Mouse (Mus musculus): ENCODE data around the gene Gja5. TPM values are rescaled to one million over a fixed set of nuclear protein-coding genes. Genes with fewer than 3 reads are reported as not detected.

Gene Gja5
- polyA plus RNA-seq, 1 experiment from 2014 or later = 48.3 TPM

- DNase-seq (ENCODE audit: low spot score) = no peak
- peaks cover 21% of the 10 kb centered on the region for H3K36me3 ChIP-seq (ENCODE audit: insufficient read depth, low read length)
- no peak for ATAC-seq
Measured at GRCm38 (mm10) chr3:96871070-96871469, 33.4 kb upstream of the Gja5 start.

GRCm38 (mm10) chr3:96872501-96872900 lies 32.0 kb upstream of the Gja5 start:
- H3K4me2 ChIP-seq (replicated peaks; ENCODE audit: low read depth, low read length) = no peak overlapping the region
- H3K9me3 ChIP-seq (ENCODE audit: low read length) = no peaks in the 10 kb centered on the region
- no peaks in the 10 kb centered on the region for H3K4me1 ChIP-seq (ENCODE audit: insufficient read depth, low read depth, low read length)
- no peak for ATAC-seq
- no peak overlapping the region for H3K4me3 ChIP-seq (ENCODE audit: low read depth, low read length)
- no peak overlapping the region for H3K27ac ChIP-seq (ENCODE audit: low read length)
- 93% methylated on average over 8 of the region's 8 CpGs for WGBS
- H3K9ac ChIP-seq (replicated peaks; ENCODE audit: low read depth) = no peak overlapping the region
- H3K36me3 ChIP-seq (ENCODE audit: insufficient read depth, low read length) = peaks cover 21% of the 10 kb centered on the region
- no peak for TF ChIP-seq CTCF (IDR thresholded peaks at IDR 0.05)
- TF ChIP-seq EP300 (IDR thresholded peaks at IDR 0.05) = no peak
- DNase-seq (ENCODE audit: low spot score) = no peak
- H3K27me3 ChIP-seq (replicated peaks; ENCODE audit: insufficient read depth, low read length) = no peaks in the 10 kb centered on the region

More at GRCm38 (mm10) chr3:96871070-96871469, 33.4 kb upstream of the Gja5 start:
- H3K27me3 ChIP-seq (replicated peaks; ENCODE audit: insufficient read depth, low read length) = no peaks in the 10 kb centered on the region
- H3K9me3 ChIP-seq (ENCODE audit: low read length) = no peaks in the 10 kb centered on the region
- H3K4me1 ChIP-seq (ENCODE audit: insufficient read depth, low read depth, low read length) = no peaks in the 10 kb centered on the region
- no peak overlapping the region for H3K4me3 ChIP-seq (ENCODE audit: low read depth, low read length)
- H3K9ac ChIP-seq (replicated peaks; ENCODE audit: low read depth) = no peak overlapping the region
- H3K4me2 ChIP-seq (replicated peaks; ENCODE audit: low read depth, low read length) = no peak overlapping the region
- WGBS = 87% methylated on average over 8 of the region's 8 CpGs
- H3K27ac ChIP-seq (ENCODE audit: low read length) = no peak overlapping the region
- TF ChIP-seq EP300 (IDR thresholded peaks at IDR 0.05) (no peak), CTCF (IDR thresholded peaks at IDR 0.05) (no peak)

DNA sequence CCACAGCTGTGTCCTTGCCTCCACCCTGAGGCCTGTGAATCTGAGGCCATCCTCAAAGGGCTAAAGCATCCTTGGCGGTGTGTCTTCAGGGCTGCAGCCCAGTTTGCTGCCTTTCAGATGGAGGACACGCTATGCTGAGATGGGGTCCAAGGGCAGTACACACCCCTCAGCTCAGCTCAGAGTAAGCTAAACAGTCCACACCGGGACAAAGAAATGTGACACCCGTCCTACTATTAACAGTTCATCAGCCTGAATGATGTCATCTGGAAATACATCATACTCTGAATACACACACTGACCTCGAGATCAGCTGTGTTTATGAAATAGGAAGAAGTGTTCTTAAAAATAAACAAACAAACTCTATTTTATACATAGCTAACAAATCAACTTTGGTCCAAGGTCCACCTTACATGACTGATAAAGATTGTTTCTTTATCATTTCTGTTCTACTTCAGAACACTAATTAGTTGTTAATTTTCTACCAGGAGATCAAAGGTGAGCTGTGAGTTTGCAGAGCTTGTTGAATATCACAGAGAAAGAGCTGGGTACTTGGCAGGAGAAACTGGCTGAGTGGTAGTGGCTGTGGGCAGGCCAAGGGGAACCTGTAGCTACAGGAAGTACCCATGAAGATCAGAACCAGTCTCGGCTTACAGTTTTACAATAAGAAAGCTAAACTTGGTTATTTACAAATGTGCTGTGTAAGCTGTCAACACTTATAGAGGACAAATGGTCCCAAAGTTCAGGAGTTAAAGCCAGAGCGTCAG lies 29.5 kb upstream of the Gja5 start:
- Histone ChIP-seq H3K9me3 (ENCODE audit: low read length) (no peaks in the 10 kb centered on the region), H3K4me1 (ENCODE audit: insufficient read depth, low read depth, low read length) (no peaks in the 10 kb centered on the region), H3K4me3 (ENCODE audit: low read depth, low read length) (no peak overlapping the region), H3K27me3 (replicated peaks; ENCODE audit: insufficient read depth, low read length) (no peaks in the 10 kb centered on the region), H3K27ac (ENCODE audit: low read length) (no peak overlapping the region), H3K36me3 (ENCODE audit: insufficient read depth, low read length) (peaks cover 25% of the 10 kb centered on the region), H3K4me2 (replicated peaks; ENCODE audit: low read depth, low read length) (no peak overlapping the region), H3K9ac (replicated peaks; ENCODE audit: low read depth) (no peak overlapping the region)
- no peak for ATAC-seq
- WGBS = 45% methylated on average over 7 of the region's 7 CpGs
- TF ChIP-seq EP300 (IDR thresholded peaks at IDR 0.05) (no peak), CTCF (IDR thresholded peaks at IDR 0.05) (no peak)
- peak; percentile 5 for DNase-seq (ENCODE audit: low spot score)

GRCm38 (mm10) chr3:96879536-96879935 lies 25.0 kb upstream of the Gja5 start:
- Histone ChIP-seq H3K4me2 (replicated peaks; ENCODE audit: low read depth, low read length) (no peak overlapping the region), H3K9ac (replicated peaks; ENCODE audit: low read depth) (no peak overlapping the region), H3K27ac (ENCODE audit: low read length) (no peak overlapping the region), H3K27me3 (replicated peaks; ENCODE audit: insufficient read depth, low read length) (no peaks in the 10 kb centered on the region), H3K36me3 (ENCODE audit: insufficient read depth, low read length) (peaks cover 24% of the 10 kb centered on the region; the same call in 1 of the 2 replicates), H3K4me1 (ENCODE audit: insufficient read depth, low read depth, low read length) (no peaks in the 10 kb centered on the region), H3K9me3 (ENCODE audit: low read length) (no peaks in the 10 kb centered on the region), H3K4me3 (ENCODE audit: low read depth, low read length) (no peak overlapping the region)
- no peak for DNase-seq (ENCODE audit: low spot score)
- 88% methylated on average over 9 of the region's 9 CpGs for WGBS
- TF ChIP-seq EP300 (IDR thresholded peaks at IDR 0.05) = no peak
- no peak for TF ChIP-seq CTCF (IDR thresholded peaks at IDR 0.05)
- ATAC-seq = no peak

- DNase-seq (ENCODE audit: low spot score) (no peak), ATAC-seq (no peak)
Measured at GRCm38 (mm10) chr3:96880385-96880784, 24.1 kb upstream of the Gja5 start.

DNA sequence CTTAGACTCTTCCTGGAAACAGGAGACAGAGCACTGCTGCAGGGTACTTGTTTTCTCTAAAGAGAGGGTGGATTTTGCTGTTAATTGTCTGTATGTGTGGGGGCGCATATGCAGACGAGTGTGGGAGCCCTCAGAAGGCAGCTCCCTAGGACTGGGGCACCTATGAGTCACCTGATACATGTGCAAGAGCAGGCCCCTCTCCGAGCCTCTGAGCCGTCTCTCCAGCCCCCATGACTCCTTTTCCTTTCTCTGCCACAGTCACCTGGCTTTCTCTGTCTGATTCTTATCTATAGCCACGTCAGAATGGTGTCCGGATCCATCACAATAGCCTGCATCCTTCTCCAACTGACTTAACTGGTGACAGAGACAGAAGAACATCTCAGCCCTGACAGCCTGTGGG lies 22.9 kb upstream of the Gja5 start:
- no peak overlapping the region for H3K27ac ChIP-seq (ENCODE audit: low read length)
- no peak overlapping the region for H3K4me2 ChIP-seq (replicated peaks; ENCODE audit: low read depth, low read length)

More at GRCm38 (mm10) chr3:96880385-96880784, 24.1 kb upstream of the Gja5 start:
- H3K9ac ChIP-seq (replicated peaks; ENCODE audit: low read depth) = no peak overlapping the region
- 80% methylated on average over 4 of the region's 4 CpGs for WGBS
- H3K4me2 ChIP-seq (replicated peaks; ENCODE audit: low read depth, low read length) = no peak overlapping the region
- H3K4me1 ChIP-seq (ENCODE audit: insufficient read depth, low read depth, low read length) = no peaks in the 10 kb centered on the region
- no peak overlapping the region for H3K4me3 ChIP-seq (ENCODE audit: low read depth, low read length)
- no peak overlapping the region for H3K27ac ChIP-seq (ENCODE audit: low read length)
- no peak for TF ChIP-seq EP300 (IDR thresholded peaks at IDR 0.05)
- TF ChIP-seq CTCF (IDR thresholded peaks at IDR 0.05) = no peak
- H3K9me3 ChIP-seq (ENCODE audit: low read length) = no peaks in the 10 kb centered on the region
- H3K36me3 ChIP-seq (ENCODE audit: insufficient read depth, low read length) = peaks cover 21% of the 10 kb centered on the region; the same call in 1 of the 2 replicates
- H3K27me3 ChIP-seq (replicated peaks; ENCODE audit: insufficient read depth, low read length) = no peaks in the 10 kb centered on the region

More for the DNA sequence above, 22.9 kb upstream of the Gja5 start:
- no peaks in the 10 kb centered on the region for H3K27me3 ChIP-seq (replicated peaks; ENCODE audit: insufficient read depth, low read length)
- 75% methylated on average over 6 of the region's 6 CpGs for WGBS
- no peak overlapping the region for H3K4me3 ChIP-seq (ENCODE audit: low read depth, low read length)
- H3K9me3 ChIP-seq (ENCODE audit: low read length) = no peaks in the 10 kb centered on the region
- H3K36me3 ChIP-seq (ENCODE audit: insufficient read depth, low read length) = peaks cover 21% of the 10 kb centered on the region; the same call in 1 of the 2 replicates
- ATAC-seq (no peak), DNase-seq (ENCODE audit: low spot score) (no peak)
- H3K4me1 ChIP-seq (ENCODE audit: insufficient read depth, low read depth, low read length) = no peaks in the 10 kb centered on the region
- H3K9ac ChIP-seq (replicated peaks; ENCODE audit: low read depth) = no peak overlapping the region
- no peak for TF ChIP-seq CTCF (IDR thresholded peaks at IDR 0.05)
- no peak for TF ChIP-seq EP300 (IDR thresholded peaks at IDR 0.05)
